In genomic region chr13:97747037-97747860, GRCm38 (mm10) we compare ENCODE assay signal across 9 mouse cellular contexts. TPM values are rescaled to one million over a fixed set of nuclear protein-coding genes. Genes with fewer than 3 reads are reported as not detected.
DNase-seq lines count a peak whose midpoint lies in the region; ATAC-seq lines count a peak whose summit lies in the region.
"Had no signal": no experiment of that assay in that cellular context is flagged by ENCODE, and none has a peak within 500 bp of the region (broad histone marks: within the 10 kb centered on the region; RNA-seq: fewer than 3 reads in every experiment).

No protein-coding gene starts in this region.

- 49% methylated on average over 20 of the region's 20 CpGs for WGBS in embryonic facial prominence, embryonic 11.5 days
- 12% methylated on average over 20 of the region's 20 CpGs for WGBS in hindbrain, embryonic 16.5 days
- WGBS in neural tube, embryonic 11.5 days = 33% methylated on average over 20 of the region's 20 CpGs

- H3K4me1 ChIP-seq in embryonic facial prominence, embryonic 11.5 days (ENCODE audit: control insufficient read depth, insufficient read depth, low read length) = no peaks in the 10 kb centered on the region
- peaks cover 23% of the 10 kb centered on the region for H3K4me1 ChIP-seq in hindbrain, embryonic 16.5 days (ENCODE audit: control insufficient read depth, insufficient read depth, low read depth, low read length)
- H3K4me1 ChIP-seq in neural tube, embryonic 11.5 days (ENCODE audit: control insufficient read depth, insufficient read depth, low read length) = peaks cover 15% of the 10 kb centered on the region; the same call in 1 of the 2 replicates

- H3K36me3 ChIP-seq in embryonic facial prominence, embryonic 11.5 days (replicated peaks; ENCODE audit: control insufficient read depth, insufficient read depth, low read depth, low read length) = no peaks in the 10 kb centered on the region
- H3K36me3 ChIP-seq in hindbrain, embryonic 16.5 days (ENCODE audit: control insufficient read depth, insufficient read depth, low read length) = no peaks in the 10 kb centered on the region
- H3K36me3 ChIP-seq in neural tube, embryonic 11.5 days (ENCODE audit: control insufficient read depth, insufficient read depth, low read length) = no peaks in the 10 kb centered on the region

- ATAC-seq in frontal cortex, adult (ENCODE audit: low TSS enrichment) = peak; percentile 41; the same call in 1 of the 2 replicates
- ATAC-seq in embryonic facial prominence, embryonic 11.5 days (replicated peaks; ENCODE audit: insufficient number of reproducible peaks, low FRiP score, low TSS enrichment, low read depth) = peak; percentile 59; the same call in 1 of the 2 replicates
- peak; percentile 83 for ATAC-seq in hindbrain, embryonic 16.5 days
- ATAC-seq in neural tube, embryonic 11.5 days (ENCODE audit: insufficient read depth, low FRiP score, low TSS enrichment) = peak; percentile 81

- no peak overlapping the region for H3K9ac ChIP-seq in embryonic facial prominence, embryonic 11.5 days (replicated peaks; ENCODE audit: low read length)
- peak overlapping the region; percentile 47 for H3K9ac ChIP-seq in hindbrain, embryonic 16.5 days (ENCODE audit: low read depth, low read length)
- no peak overlapping the region for H3K9ac ChIP-seq in neural tube, embryonic 11.5 days (ENCODE audit: low read length)

- H3K27me3 ChIP-seq in embryonic facial prominence, embryonic 11.5 days (ENCODE audit: control insufficient read depth, insufficient read depth, low read length) = no peaks in the 10 kb centered on the region
- no peaks in the 10 kb centered on the region for H3K27me3 ChIP-seq in hindbrain, embryonic 16.5 days (replicated peaks; ENCODE audit: control insufficient read depth, insufficient read depth, low read length)
- no peaks in the 10 kb centered on the region for H3K27me3 ChIP-seq in neural tube, embryonic 11.5 days (ENCODE audit: control insufficient read depth, insufficient read depth, low read length)

- H3K27ac ChIP-seq in embryonic facial prominence, embryonic 11.5 days (replicated peaks; ENCODE audit: low read depth, low read length) = no peak overlapping the region
- H3K27ac ChIP-seq in hindbrain, embryonic 16.5 days (ENCODE audit: low read depth, low read length) = peak overlapping the region; percentile 82
- H3K27ac ChIP-seq in neural tube, embryonic 11.5 days (ENCODE audit: low read depth, low read length) = peak overlapping the region; percentile 9

- no peak overlapping the region for H3K4me3 ChIP-seq in embryonic facial prominence, embryonic 11.5 days (ENCODE audit: low read depth, low read length)
- peak overlapping the region; percentile 9 for H3K4me3 ChIP-seq in hindbrain, embryonic 16.5 days (ENCODE audit: low read length)
- no peak overlapping the region for H3K4me3 ChIP-seq in neural tube, embryonic 11.5 days (ENCODE audit: low read depth, low read length)

- no peak for DNase-seq in frontal cortex, postnatal 36 days (ENCODE audit: low spot score in 2 of 2)
- peak; percentile 28 for DNase-seq in embryonic facial prominence, embryonic 11.5 days (ENCODE audit: low spot score)
- DNase-seq in neural tube, embryonic 11.5 days (ENCODE audit: low spot score) = peak; percentile 60
- no peak for DNase-seq in B cell, adult 2 months
- DNase-seq in thymus, postnatal 4 days = no peak
- DNase-seq in thymus, postnatal 25 days = no peak
- DNase-seq: kidney, postnatal 25 days had no signal

- no peaks in the 10 kb centered on the region for H3K9me3 ChIP-seq in embryonic facial prominence, embryonic 11.5 days (replicated peaks; ENCODE audit: control insufficient read depth, low read length)
- H3K9me3 ChIP-seq in hindbrain, embryonic 16.5 days (ENCODE audit: control insufficient read depth, low read length) = no peaks in the 10 kb centered on the region
- no peaks in the 10 kb centered on the region for H3K9me3 ChIP-seq in neural tube, embryonic 11.5 days (ENCODE audit: control insufficient read depth, low read length)

- no peak overlapping the region for H3K4me2 ChIP-seq in embryonic facial prominence, embryonic 11.5 days (ENCODE audit: low read depth, low read length)
- peak overlapping the region; percentile 52 for H3K4me2 ChIP-seq in hindbrain, embryonic 16.5 days (ENCODE audit: low read length)
- H3K4me2 ChIP-seq in neural tube, embryonic 11.5 days (ENCODE audit: low read depth) = 0 out of 2 replicates have a peak overlapping the region, but pooled peaks have one; percentile 20

RNA-seq across cellular contexts. Expression of gene Gm10260, which starts 13.2 kb away (rescaled TPM):
- 4.4 and 6.1 TPM in 2 replicates for polyA plus RNA-seq in embryonic facial prominence, embryonic 11.5 days (2014; fragmentation: Nextera tagmentation; extraction: Ambion mirVana)
- 2.5 and 6.8 TPM in 2 replicates for polyA plus RNA-seq in hindbrain, embryonic 16.5 days (2015; fragmentation: Nextera tagmentation; extraction: Ambion mirVana)
- 3.5 and 5.7 TPM in 2 replicates for polyA plus RNA-seq in neural tube, embryonic 11.5 days (2014; fragmentation: Nextera tagmentation; extraction: Ambion mirVana)

Comparison
In these comparisons a context has a peak if more than half of its experiments do, and no peak if none do; other contexts are left out.
1. DNase-seq: peak in embryonic facial prominence, embryonic 11.5 days (single experiment) and neural tube, embryonic 11.5 days (single experiment); none in frontal cortex, postnatal 36 days (0 of 2), B cell, adult 2 months (0 of 2), thymus, postnatal 4 days (single experiment) and thymus, postnatal 25 days (single experiment).
2. Peak in every context shown above with its lines, with median percentiles within 50 percentile points of each other: ATAC-seq.